Mouse (Mus musculus) bone marrow macrophage, adult 2 months (primary cell): Measurements from ENCODE around the gene Cbx3.

Experiments used
- CTCF ChIP-seq: IDR thresholded peaks from 2 replicates; pipeline ENCODE4 v1.5.1; 2012; ENCODE audit warnings: low read depth, mild to moderate bottlenecking, low read length, moderate library complexity
- POLR2A ChIP-seq: IDR thresholded peaks from 2 replicates; pipeline ENCODE4 v1.6.1; 2012; ENCODE audit warnings: mild to moderate bottlenecking, low read depth, low read length, borderline replicate concordance

- TF ChIP-seq CTCF (no peak), POLR2A (no peak)
Measured at GRCm38 (mm10) chr6:51507556-51507955, 37.4 kb downstream of the Cbx3 start.
